Mouse (Mus musculus): ENCODE data around the gene Gm27179. TPM values are rescaled to one million over a fixed set of nuclear protein-coding genes. Genes with fewer than 3 reads are reported as not detected.
"Not testable (repeated sequence)": the region's sequence is repeated elsewhere in the genome, so short reads cannot be mapped to it uniquely, and the experiment has no call there.

The Gm27179 gene
- polyA plus RNA-seq (2012; ENCODE audit: insufficient read depth, insufficient read length, missing spikeins), result not detected in 2 replicates

DNA sequence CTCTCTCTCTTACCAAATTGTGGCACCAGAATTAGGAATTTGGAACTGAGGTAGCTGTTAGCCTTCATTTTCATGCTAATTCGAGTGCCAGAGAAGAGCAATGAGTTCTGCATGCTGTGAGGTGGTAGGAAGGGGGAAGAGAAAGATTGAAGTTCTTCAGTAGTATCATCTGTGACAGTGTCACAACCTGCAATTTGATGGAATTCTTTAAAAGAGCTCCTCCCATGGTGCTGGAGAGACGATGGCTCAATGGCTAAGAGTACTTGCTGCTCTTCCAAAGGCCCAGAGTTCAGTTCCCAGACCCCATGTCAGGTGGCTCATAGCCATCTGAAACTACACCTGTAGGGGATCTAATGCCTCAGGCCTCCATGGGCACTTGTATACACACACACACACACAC lies at the start of gene Gm27179:
TSS of gene Gm27179 (minus strand) at position 101 of the 400 bp plus-strand sequence.
- not testable (repeated sequence) for H3K4me3 ChIP-seq (ENCODE audit: insufficient read depth, low read length); H3K27ac ChIP-seq (ENCODE audit: insufficient read depth, low read depth, low read length); H3K4me1 ChIP-seq (ENCODE audit: control insufficient read depth, insufficient read depth, low read length)

- H3K27ac ChIP-seq (ENCODE audit: insufficient read depth, low read depth, low read length); H3K4me1 ChIP-seq (ENCODE audit: control insufficient read depth, insufficient read depth, low read length); H3K4me3 ChIP-seq (ENCODE audit: insufficient read depth, low read length): not testable (repeated sequence)
Measured at GRCm38 (mm10) chr14:69557550-69557949, 45.2 kb upstream of the Gm27179 start.

DNA sequence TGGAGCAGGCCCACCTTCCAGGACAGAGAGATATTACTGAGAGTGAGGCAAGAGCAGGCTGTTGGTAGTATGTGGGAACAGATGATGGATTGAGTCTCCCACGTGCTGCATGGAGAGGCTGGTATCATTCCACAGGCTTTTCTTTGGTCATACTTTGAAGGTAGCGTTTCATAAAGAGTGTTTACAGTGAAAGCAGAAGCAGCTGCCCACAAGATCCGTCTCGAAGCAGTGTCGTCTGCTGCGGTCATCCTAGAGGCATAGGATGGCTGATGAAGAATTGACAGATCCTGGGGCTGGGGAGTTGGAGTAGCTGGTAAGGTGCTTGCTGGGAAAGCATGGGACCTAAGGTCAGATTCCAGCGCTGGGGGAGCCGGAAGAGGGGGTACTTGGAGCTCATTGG lies 44.5 kb upstream of the Gm27179 start:
- H3K4me1 ChIP-seq (ENCODE audit: control insufficient read depth, insufficient read depth, low read length); H3K4me3 ChIP-seq (ENCODE audit: insufficient read depth, low read length); H3K27ac ChIP-seq (ENCODE audit: insufficient read depth, low read depth, low read length): not testable (repeated sequence)

DNA sequence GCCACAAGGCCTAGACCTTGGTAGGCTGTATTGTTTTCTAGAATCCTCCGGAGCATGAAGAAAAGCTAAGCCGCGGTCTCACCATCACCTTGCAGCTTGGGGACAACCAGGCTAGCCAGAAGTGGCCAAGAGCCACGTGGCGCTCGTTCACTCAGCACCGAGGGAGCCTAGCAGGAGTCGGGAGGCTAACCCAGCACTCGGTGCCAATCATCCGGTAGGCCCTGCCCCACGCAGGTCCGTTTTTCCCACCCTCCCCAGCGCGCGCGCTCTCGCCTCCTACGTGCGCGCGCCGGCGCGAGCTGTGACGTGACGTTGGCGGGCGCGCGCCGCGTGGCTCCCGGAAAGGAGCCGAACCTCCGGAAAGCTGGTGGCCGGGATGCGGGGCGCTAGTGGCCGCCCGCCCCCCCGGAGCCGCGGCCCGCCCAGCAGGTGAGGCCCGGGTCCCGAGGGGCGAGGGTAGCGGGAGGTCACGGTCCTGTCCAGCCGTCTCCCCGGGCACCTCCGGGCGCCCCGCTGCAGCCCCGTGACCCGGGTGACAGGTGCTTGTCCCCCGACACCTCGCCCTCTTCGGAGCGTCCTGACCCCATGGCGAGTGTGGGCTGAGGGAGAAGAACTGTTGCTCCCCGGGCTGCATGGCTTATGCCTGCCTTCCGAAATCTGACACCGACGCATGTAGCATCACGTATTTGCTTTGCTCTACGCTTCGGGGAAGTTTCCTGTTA lies 42.9 kb upstream of the Gm27179 start, which contains the start of gene Entpd4b:
TSS of gene Entpd4b (plus strand) at position 315 of the 722 bp plus-strand sequence.
- not testable (repeated sequence) for H3K27ac ChIP-seq (ENCODE audit: insufficient read depth, low read depth, low read length); H3K4me1 ChIP-seq (ENCODE audit: control insufficient read depth, insufficient read depth, low read length); H3K4me3 ChIP-seq (ENCODE audit: insufficient read depth, low read length)

DNA sequence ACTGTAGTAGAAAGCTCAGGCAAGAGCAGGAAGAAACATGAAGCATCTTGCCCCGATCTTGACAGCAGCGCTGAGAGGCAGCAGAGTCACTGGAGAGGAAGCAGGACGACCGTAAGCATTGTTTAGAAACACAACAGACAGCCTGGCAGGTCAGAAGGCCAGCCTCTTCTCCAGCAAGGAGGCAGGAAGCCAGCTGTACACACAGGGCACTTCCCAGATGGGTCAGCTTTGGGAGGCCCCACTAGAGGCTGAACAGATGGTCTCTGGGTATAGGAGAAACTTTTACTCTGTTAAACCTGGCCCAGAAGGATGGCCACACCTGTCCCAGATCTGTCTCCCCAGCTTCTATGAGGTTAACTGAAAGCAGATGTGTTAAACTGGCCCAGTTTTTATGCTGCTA lies 35.0 kb upstream of the Gm27179 start:
- not testable (repeated sequence) for H3K27ac ChIP-seq (ENCODE audit: insufficient read depth, low read depth, low read length); H3K4me3 ChIP-seq (ENCODE audit: insufficient read depth, low read length); H3K4me1 ChIP-seq (ENCODE audit: control insufficient read depth, insufficient read depth, low read length)

DNA sequence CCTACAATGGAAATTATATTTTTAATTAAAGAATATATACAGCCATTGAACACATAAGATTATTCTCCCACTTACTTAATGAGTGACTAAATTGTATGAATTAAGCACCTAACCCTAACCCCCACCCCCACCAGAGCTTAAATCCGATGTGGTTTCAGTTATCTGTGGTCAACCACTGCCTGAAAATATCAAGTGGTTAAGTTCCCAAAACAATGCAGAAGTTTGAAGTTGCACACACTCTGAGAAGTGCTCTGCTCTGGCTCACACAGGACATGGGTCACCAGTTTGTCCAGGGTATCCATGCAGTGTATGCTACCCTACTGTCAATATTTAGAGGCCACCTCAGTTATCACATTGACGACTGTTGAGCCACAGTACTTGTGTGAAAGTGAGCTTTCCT lies 32.7 kb upstream of the Gm27179 start:
- H3K4me3 ChIP-seq (ENCODE audit: insufficient read depth, low read length); H3K4me1 ChIP-seq (ENCODE audit: control insufficient read depth, insufficient read depth, low read length); H3K27ac ChIP-seq (ENCODE audit: insufficient read depth, low read depth, low read length): not testable (repeated sequence)

GRCm38 (mm10) chr14:69544033-69544432 lies 31.7 kb upstream of the Gm27179 start:
- H3K4me3 ChIP-seq (ENCODE audit: insufficient read depth, low read length); H3K27ac ChIP-seq (ENCODE audit: insufficient read depth, low read depth, low read length); H3K4me1 ChIP-seq (ENCODE audit: control insufficient read depth, insufficient read depth, low read length): not testable (repeated sequence)

- not testable (repeated sequence) for H3K27ac ChIP-seq (ENCODE audit: insufficient read depth, low read depth, low read length); H3K4me1 ChIP-seq (ENCODE audit: control insufficient read depth, insufficient read depth, low read length); H3K4me3 ChIP-seq (ENCODE audit: insufficient read depth, low read length)
Measured at GRCm38 (mm10) chr14:69542695-69543094, 30.3 kb upstream of the Gm27179 start.

GRCm38 (mm10) chr14:69540113-69540512 lies 27.8 kb upstream of the Gm27179 start:
- H3K27ac ChIP-seq (ENCODE audit: insufficient read depth, low read depth, low read length); H3K4me3 ChIP-seq (ENCODE audit: insufficient read depth, low read length); H3K4me1 ChIP-seq (ENCODE audit: control insufficient read depth, insufficient read depth, low read length): not testable (repeated sequence)

GRCm38 (mm10) chr14:69536539-69536938 lies 24.2 kb upstream of the Gm27179 start:
- H3K4me3 ChIP-seq (ENCODE audit: insufficient read depth, low read length); H3K27ac ChIP-seq (ENCODE audit: insufficient read depth, low read depth, low read length); H3K4me1 ChIP-seq (ENCODE audit: control insufficient read depth, insufficient read depth, low read length): not testable (repeated sequence)

- not testable (repeated sequence) for H3K27ac ChIP-seq (ENCODE audit: insufficient read depth, low read depth, low read length); H3K4me1 ChIP-seq (ENCODE audit: control insufficient read depth, insufficient read depth, low read length); H3K4me3 ChIP-seq (ENCODE audit: insufficient read depth, low read length)
Measured at GRCm38 (mm10) chr14:69526202-69526601, 13.9 kb upstream of the Gm27179 start.

DNA sequence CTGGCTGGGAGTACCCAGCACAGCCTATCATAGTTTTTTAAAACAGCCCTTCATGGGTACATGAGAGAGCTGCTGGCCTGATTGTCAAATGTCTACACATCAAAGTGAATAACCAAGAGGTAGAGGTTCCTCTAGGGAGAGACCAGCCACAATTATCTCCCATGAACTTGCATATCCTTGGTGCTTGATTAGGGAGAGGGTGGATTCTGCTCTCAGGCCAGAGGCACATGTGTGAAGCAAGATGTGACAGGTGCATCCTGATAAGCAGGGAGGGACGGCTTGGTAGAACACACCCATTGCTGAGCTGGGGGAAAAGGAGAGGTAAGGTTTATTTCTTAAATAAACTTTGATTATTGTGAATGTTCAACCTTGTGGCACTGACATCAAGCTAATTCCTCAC lies 10.7 kb upstream of the Gm27179 start:
- H3K4me1 ChIP-seq (ENCODE audit: control insufficient read depth, insufficient read depth, low read length); H3K4me3 ChIP-seq (ENCODE audit: insufficient read depth, low read length); H3K27ac ChIP-seq (ENCODE audit: insufficient read depth, low read depth, low read length): not testable (repeated sequence)

GRCm38 (mm10) chr14:69520810-69521209 lies 8.5 kb upstream of the Gm27179 start:
- H3K4me1 ChIP-seq (ENCODE audit: control insufficient read depth, insufficient read depth, low read length); H3K27ac ChIP-seq (ENCODE audit: insufficient read depth, low read depth, low read length); H3K4me3 ChIP-seq (ENCODE audit: insufficient read depth, low read length): not testable (repeated sequence)

DNA sequence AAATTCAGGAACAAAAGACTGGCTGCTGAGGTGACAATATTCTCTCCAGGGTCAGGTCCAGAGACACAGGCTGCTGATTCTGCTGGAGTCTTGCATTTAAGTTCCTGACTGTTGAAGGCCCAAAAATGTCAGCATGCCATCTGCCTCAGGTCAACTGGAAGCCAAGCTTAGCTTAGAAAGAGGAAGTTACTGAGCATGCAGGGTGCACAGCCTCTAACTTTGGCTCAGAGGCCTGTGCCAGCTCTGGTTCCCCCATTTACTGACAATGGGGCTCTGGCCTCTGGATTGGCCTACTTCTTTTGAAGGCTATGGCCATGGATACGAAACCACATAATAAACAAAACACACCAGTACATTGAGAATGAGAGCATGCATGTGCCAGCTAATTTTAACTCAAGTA lies 5.3 kb downstream of the Gm27179 start:
- not testable (repeated sequence) for H3K4me1 ChIP-seq (ENCODE audit: control insufficient read depth, insufficient read depth, low read length); H3K27ac ChIP-seq (ENCODE audit: insufficient read depth, low read depth, low read length); H3K4me3 ChIP-seq (ENCODE audit: insufficient read depth, low read length)

DNA sequence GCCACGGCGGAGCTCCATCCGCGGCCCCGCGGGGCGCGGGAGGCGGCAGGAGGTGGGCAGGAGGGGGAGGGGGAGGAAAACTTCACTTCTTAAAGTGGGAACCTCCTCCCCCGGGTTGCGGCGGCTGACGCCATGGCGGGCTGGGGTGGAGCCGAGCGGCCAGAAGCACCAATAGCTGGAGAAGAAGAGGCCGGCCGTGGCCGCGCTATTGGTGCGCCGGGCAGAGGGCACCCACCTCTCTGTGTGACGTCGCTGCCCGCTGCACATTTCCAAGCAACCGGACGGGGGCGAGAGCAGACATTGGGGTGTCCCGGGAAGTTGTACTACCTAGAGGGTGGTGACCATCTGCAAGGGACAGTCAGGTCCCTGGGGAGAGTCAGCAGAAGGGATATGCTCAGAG lies 9.2 kb downstream of the Gm27179 start, which contains the start of gene Gm16867:
TSS of gene Gm16867 (minus strand) at position 189 of the 400 bp plus-strand sequence.
- H3K27ac ChIP-seq (ENCODE audit: insufficient read depth, low read depth, low read length); H3K4me1 ChIP-seq (ENCODE audit: control insufficient read depth, insufficient read depth, low read length); H3K4me3 ChIP-seq (ENCODE audit: insufficient read depth, low read length): not testable (repeated sequence)

DNA sequence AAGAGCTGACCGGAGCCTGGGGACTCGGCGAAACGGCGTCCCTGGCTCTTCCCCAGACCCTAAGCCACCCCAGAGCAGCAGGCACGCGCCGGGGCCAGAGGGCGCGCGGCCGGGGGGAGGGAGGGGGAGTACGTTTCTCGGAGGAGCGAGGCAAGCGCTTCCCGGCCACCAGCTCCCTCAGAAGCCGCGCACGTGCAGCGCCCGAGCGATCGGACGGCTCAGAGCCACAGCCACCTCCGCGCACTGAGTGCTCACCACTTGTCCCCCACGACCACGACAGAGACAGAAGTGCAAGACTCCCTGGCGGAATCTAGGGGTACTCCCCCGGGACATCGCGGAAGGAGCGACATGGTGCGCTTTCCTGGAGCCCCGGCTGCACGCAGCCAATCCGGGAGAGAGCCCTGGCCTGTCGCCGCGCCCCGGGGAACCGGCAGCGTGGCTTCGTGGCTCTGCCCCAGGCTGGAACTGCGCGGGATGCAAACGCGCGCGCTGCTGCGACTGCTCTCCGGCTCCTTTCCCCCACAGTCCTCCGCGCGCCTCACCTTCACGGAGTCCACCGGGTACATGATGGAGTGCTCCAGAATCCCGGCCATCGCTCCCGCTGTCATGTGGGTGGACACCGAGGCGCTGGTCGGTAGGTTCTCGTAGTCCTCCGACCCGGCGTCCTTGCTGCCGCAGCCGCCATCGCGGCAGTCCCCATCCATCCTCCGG lies 9.8 kb downstream of the Gm27179 start:
- not testable (repeated sequence) for H3K4me3 ChIP-seq (ENCODE audit: insufficient read depth, low read length); H3K27ac ChIP-seq (ENCODE audit: insufficient read depth, low read depth, low read length); H3K4me1 ChIP-seq (ENCODE audit: control insufficient read depth, insufficient read depth, low read length)

Data from bone marrow macrophage, adult 2 months (primary cell).